Mouse (Mus musculus): ENCODE measurements around the gene Pebp1. TPM values are rescaled to one million over a fixed set of nuclear protein-coding genes. Genes with fewer than 3 reads are reported as not detected.

Gene Pebp1
- polyA plus RNA-seq, 1 experiment from 2014 or later, result 1,043 TPM

DNA sequence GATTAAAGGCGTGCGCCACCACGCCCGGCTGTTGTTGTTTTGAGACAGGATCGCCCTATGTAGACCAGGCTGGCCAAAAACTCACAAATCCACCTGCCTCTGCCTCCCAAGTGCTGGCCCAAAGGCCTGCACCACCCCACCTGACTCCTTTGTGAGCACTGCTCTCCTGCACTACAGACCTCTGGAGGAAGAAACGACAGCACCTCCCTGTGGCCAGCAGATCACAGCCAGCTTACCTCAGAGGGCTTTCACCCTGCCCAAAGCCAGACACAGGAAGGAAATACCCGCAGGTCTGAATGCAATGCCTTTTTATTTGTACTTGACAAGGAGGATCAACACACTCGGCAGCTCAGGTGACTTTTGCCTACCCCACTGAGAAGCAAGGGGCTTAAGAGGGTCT, 5.1 kb downstream of the Pebp1 start:
- Histone ChIP-seq H3K9me3 (0 out of 2 replicates have a peak, but pooled peaks cover 3% of the 10 kb centered on the region), H3K4me3 (no peak overlapping the region), H3K4me1 (replicated peaks) (peaks cover 29% of the 10 kb centered on the region), H3K27me3 (no peaks in the 10 kb centered on the region), H3K36me3 (peaks cover 52% of the 10 kb centered on the region), H3K4me2 (no peak overlapping the region), H3K9ac (no peak overlapping the region), H3K27ac (no peak overlapping the region)
- no peak for ATAC-seq (ENCODE audit: low FRiP score)
- 91% methylated on average over 8 of the region's 8 CpGs for WGBS

DNA sequence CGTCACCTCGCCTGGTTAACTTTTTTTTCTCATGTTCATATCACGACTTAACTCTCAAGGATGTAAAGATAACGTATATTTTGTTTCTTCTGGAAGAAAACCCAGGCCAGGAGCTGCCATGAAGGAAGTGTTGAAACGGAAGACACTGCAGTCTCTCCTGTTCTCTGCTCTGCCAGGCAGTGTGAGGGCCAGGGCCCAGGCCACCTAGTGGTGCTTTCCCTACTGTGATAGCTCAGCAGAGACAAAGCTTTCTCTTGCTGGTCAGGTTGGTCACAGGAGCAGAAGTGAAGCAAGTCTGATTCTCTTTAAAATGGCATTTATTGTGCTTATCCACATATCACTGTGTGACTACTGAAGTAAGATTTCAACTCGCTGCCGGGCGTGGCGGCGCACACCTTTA, 5.9 kb downstream of the Pebp1 start:
- no peak overlapping the region for H3K4me2 ChIP-seq
- WGBS, result 93% methylated on average over 10 of the region's 10 CpGs
- H3K9me3 ChIP-seq, result 0 out of 2 replicates have a peak, but pooled peaks cover 3% of the 10 kb centered on the region
- H3K36me3 ChIP-seq, result peaks cover 52% of the 10 kb centered on the region
- no peak overlapping the region for H3K27ac ChIP-seq
- H3K9ac ChIP-seq, result no peak overlapping the region
- H3K4me1 ChIP-seq (replicated peaks), result peaks cover 27% of the 10 kb centered on the region
- H3K27me3 ChIP-seq, result no peaks in the 10 kb centered on the region
- ATAC-seq (ENCODE audit: low FRiP score), result no peak
- no peak overlapping the region for H3K4me3 ChIP-seq

DNA sequence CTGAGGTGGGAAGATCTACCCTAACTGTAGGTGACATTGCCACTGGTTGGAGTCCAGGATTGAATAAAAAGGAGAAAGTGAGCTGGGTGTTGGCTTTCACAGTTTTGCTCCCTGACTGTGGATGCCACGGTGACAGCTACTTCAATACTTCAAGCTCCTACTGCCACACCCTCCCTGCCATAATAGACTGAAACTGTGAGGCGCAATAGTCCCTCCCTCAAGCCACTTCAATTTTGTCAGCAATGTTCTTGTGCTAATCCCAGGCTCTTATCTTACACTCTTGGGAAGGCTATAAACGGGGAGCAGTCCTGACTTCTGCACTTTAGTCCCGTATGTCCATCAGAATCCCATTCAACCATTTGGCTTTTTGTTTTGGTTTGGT, 7.8 kb downstream of the Pebp1 start:
- Histone ChIP-seq H3K4me1 (replicated peaks) (peaks cover 8% of the 10 kb centered on the region), H3K27me3 (no peaks in the 10 kb centered on the region), H3K4me2 (no peak overlapping the region), H3K4me3 (no peak overlapping the region), H3K36me3 (peaks cover 42% of the 10 kb centered on the region), H3K27ac (no peak overlapping the region), H3K9ac (no peak overlapping the region), H3K9me3 (0 out of 2 replicates have a peak, but pooled peaks cover 3% of the 10 kb centered on the region)
- no peak for ATAC-seq (ENCODE audit: low FRiP score)
- WGBS, result 81% methylated on average over 4 of the region's 4 CpGs

DNA sequence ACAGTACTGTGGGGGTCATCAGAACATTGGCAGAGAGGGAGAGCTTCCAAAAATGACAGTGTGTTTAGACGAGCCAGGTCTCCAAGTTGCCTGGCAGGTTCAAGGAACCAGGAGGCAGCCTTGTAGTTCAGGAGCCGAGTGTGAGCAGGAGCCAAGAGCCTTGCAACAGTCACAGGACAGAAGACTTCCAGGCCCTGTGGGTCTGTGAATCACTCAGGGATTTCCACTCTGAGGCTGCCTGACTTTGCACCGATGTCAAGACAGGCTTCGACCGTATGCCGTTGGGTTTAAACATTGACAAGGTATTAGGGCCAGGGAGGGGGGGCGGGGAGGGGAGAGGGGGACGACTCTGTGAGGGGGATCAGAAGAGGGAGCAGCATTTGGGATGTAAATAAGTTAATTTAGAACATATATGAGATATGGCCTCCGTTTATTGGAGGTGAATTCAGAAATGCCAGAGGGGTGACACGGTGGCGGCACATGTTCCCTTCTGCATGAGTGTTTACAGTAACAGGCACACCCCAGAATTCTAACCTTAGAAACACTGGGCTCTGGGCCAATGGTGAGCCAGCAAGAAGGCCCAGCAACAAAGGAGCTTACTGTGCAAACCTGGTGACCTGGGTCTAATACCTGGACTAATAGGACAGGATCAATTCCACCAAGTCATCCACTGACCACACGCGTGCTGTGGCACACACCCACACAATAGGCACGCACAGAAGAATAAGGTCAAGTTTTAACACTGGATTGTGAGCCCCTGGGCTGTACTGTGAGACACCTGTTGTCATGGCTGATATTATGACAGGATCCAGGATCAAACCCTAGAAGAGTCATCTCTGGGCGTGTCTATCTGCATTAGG, 8.4 kb downstream of the Pebp1 start:
- Histone ChIP-seq H3K27ac (no peak overlapping the region), H3K4me2 (no peak overlapping the region), H3K36me3 (peaks cover 36% of the 10 kb centered on the region), H3K27me3 (no peaks in the 10 kb centered on the region), H3K4me1 (replicated peaks) (peaks cover 2% of the 10 kb centered on the region), H3K9me3 (0 out of 2 replicates have a peak, but pooled peaks cover 3% of the 10 kb centered on the region), H3K4me3 (no peak overlapping the region), H3K9ac (no peak overlapping the region)
- no peak for ATAC-seq (ENCODE audit: low FRiP score)
- 89% methylated on average over 15 of the region's 15 CpGs for WGBS

DNA sequence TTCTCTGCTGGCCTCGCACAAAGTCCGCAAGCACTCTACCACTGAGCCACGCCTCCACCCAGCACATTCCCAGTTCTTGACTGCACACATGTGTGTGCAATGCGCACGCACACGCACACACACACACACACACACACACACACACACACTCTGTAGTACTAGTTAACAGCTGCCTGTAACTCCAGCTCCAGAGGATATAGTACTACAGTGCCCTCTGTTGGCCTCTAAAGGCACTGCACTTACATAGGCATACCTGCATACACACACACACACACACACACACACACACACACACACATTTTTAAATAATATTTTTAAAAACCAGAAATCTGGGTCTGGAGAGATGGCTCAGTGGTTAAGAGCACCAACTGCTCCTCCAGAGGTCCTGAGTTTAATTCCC, 9.6 kb downstream of the Pebp1 start:
- H3K27ac ChIP-seq, result no peak overlapping the region
- no peak overlapping the region for H3K4me3 ChIP-seq
- H3K27me3 ChIP-seq, result no peaks in the 10 kb centered on the region
- no peak for ATAC-seq (ENCODE audit: low FRiP score)
- H3K4me1 ChIP-seq (replicated peaks), result no peaks in the 10 kb centered on the region
- WGBS, result 99% methylated on average over 6 of the region's 6 CpGs
- H3K4me2 ChIP-seq, result no peak overlapping the region
- no peak overlapping the region for H3K9ac ChIP-seq
- peaks cover 29% of the 10 kb centered on the region for H3K36me3 ChIP-seq
- 0 out of 2 replicates have a peak, but pooled peaks cover 3% of the 10 kb centered on the region for H3K9me3 ChIP-seq

DNA sequence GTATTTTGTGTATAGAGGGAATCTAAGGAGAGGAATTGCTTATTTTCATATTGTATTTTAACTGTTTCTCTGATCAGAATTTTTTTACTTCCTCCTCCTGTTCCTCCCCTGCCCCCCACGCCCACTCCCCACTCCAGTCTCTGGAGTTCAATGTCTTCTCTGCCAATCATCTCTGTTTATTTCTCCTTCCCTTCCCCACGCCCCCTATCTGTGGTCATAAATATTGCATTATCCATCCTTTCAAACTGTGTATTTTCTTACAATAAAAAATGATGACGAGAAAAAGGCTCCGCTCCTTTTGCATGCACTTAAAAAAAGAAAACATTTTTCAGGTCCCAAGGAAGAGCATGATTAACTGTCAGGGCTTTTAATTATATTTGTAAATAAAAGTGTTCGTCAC, 12.6 kb downstream of the Pebp1 start:
- 73% methylated on average over 5 of the region's 5 CpGs for WGBS
- no peaks in the 10 kb centered on the region for H3K27me3 ChIP-seq

DNA sequence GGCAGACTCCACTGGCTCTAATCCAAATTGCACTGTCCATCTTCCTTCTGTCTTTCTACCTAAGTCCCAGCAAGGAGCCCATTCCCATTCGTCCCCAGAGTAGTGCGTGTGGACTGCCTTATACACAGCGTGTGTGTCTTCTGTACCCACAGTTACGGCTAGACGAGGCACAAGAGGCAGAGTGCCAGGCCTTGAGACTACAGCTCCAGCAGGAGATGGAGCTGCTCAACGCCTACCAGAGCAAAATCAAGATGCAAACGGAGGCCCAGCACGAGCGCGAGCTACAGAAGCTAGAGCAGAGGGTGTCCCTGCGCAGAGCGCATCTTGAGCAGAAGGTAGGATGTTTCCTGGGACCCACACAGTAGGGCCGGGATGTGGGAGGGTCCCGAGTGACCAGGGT, 15.5 kb downstream of the Pebp1 start:
- no peak overlapping the region for H3K9ac ChIP-seq
- no peak for ATAC-seq (ENCODE audit: low FRiP score)
- H3K9me3 ChIP-seq, result no peaks in the 10 kb centered on the region
- H3K27ac ChIP-seq, result no peak overlapping the region
- 86% methylated on average over 14 of the region's 14 CpGs for WGBS
- H3K4me1 ChIP-seq (replicated peaks), result no peaks in the 10 kb centered on the region
- H3K27me3 ChIP-seq, result no peaks in the 10 kb centered on the region
- H3K4me2 ChIP-seq, result no peak overlapping the region
- H3K4me3 ChIP-seq, result no peak overlapping the region
- peaks cover 41% of the 10 kb centered on the region for H3K36me3 ChIP-seq

More for the DNA sequence above, 12.6 kb downstream of the Pebp1 start:
- Histone ChIP-seq H3K9me3 (0 out of 2 replicates have a peak, but pooled peaks cover 3% of the 10 kb centered on the region), H3K4me2 (no peak overlapping the region), H3K36me3 (peaks cover 21% of the 10 kb centered on the region), H3K27ac (no peak overlapping the region), H3K9ac (no peak overlapping the region), H3K4me1 (replicated peaks) (no peaks in the 10 kb centered on the region), H3K4me3 (no peak overlapping the region)
- no peak for ATAC-seq (ENCODE audit: low FRiP score)

DNA sequence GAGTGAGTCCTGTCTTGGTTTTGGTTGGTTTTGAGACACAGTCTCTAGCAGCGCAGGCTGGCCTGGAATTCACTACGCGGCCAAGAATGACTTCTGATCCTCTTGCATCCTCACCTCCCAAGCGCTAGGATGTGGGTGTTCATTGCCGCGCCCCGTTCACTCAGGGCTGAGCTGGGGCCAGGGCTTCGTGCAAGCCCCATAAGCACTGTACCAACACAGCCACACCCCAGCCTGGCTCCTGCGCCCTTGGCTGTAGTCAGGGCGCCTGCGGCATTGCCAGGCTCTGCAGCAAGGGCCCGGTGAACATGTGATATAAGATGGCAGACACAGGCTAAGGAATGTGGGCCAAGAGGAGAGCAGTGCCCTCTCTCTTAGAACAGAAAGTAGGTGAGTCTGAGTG, 18.0 kb downstream of the Pebp1 start:
- WGBS, result 93% methylated on average over 12 of the region's 12 CpGs
- Histone ChIP-seq H3K4me2 (no peak overlapping the region), H3K27ac (no peak overlapping the region), H3K9me3 (no peaks in the 10 kb centered on the region), H3K9ac (no peak overlapping the region), H3K36me3 (peaks cover 64% of the 10 kb centered on the region), H3K4me1 (replicated peaks) (no peaks in the 10 kb centered on the region), H3K4me3 (no peak overlapping the region), H3K27me3 (no peaks in the 10 kb centered on the region)
- ATAC-seq (ENCODE audit: low FRiP score), result no peak

DNA sequence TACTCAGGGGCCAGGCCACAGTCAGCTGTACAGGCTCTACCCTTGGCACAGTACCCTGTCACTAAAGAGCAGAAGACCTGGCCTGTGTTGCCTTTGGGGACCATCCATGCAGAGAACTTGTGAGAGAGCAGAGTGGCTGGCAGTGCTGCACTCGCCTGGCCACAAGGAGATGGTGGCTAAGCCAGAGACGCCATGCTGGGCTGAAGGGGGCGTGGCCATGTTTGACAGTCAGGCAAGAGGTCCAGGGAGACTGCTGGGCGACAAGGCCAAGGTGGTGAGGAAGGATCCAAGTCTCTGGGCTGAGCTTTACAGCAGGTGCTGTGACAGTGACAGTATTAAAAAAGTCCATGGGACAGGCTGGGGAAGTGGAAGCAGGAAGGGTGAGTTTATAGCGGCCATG, 18.7 kb downstream of the Pebp1 start:
- ATAC-seq (ENCODE audit: low FRiP score), result no peak
- no peaks in the 10 kb centered on the region for H3K27me3 ChIP-seq
- H3K4me3 ChIP-seq, result no peak overlapping the region
- H3K9me3 ChIP-seq, result peaks cover 1% of the 10 kb centered on the region
- H3K9ac ChIP-seq, result no peak overlapping the region
- H3K4me1 ChIP-seq (replicated peaks), result no peaks in the 10 kb centered on the region
- no peak overlapping the region for H3K4me2 ChIP-seq
- 40% methylated on average over 5 of the region's 5 CpGs for WGBS
- peaks cover 70% of the 10 kb centered on the region for H3K36me3 ChIP-seq
- no peak overlapping the region for H3K27ac ChIP-seq

DNA sequence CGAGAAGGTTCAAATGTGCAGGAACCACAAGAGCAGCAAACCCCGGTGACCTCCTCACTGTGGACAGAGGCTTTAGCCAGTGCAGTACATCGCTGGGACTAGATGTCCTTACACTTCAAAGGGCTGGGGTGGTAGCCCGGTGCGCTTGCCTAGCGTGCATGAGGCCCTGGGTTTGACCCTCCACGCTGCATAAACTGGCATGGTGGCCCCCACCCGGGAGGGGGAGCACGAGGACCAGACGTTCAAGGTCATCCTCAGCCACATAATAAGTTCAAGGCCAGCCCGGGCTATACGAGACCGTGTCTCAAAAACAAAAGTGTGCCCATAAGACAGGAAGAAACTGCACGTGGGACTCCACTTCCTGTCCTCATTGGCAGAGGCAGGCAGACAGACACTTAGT, 19.5 kb downstream of the Pebp1 start:
- Histone ChIP-seq H3K36me3 (peaks cover 75% of the 10 kb centered on the region), H3K4me2 (no peak overlapping the region), H3K27ac (no peak overlapping the region), H3K27me3 (no peaks in the 10 kb centered on the region), H3K4me3 (no peak overlapping the region), H3K9ac (no peak overlapping the region), H3K9me3 (peaks cover 5% of the 10 kb centered on the region), H3K4me1 (replicated peaks) (no peaks in the 10 kb centered on the region)
- WGBS, result 87% methylated on average over 14 of the region's 14 CpGs
- no peak for ATAC-seq (ENCODE audit: low FRiP score)

DNA sequence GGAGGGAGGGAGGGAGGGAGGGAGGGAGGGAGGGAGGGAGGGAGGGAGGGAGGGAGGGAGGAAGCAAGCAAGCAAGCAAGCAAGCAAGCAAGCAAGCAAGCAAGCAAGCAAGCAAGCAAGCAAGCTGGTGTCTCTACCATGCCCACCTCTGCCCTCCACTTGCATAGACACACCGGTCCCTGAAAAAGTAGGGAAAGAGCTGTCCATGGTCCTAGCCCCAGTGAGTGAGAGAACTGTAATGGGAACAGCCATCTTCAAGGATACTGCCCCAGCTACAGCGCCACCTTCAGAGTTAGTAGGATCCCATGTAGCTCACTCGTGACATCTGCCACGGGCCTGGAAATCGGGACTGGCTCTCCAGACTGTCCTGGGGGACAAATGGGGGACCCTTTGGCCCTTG, 22.7 kb downstream of the Pebp1 start:
- peaks cover 5% of the 10 kb centered on the region for H3K9me3 ChIP-seq
- no peak overlapping the region for H3K4me3 ChIP-seq
- H3K27me3 ChIP-seq, result no peaks in the 10 kb centered on the region
- WGBS, result 47% methylated on average over 5 of the region's 5 CpGs
- H3K9ac ChIP-seq, result no peak overlapping the region
- ATAC-seq (ENCODE audit: low FRiP score), result no peak
- no peaks in the 10 kb centered on the region for H3K4me1 ChIP-seq (replicated peaks)
- H3K4me2 ChIP-seq, result no peak overlapping the region
- H3K36me3 ChIP-seq, result peaks cover 87% of the 10 kb centered on the region
- H3K27ac ChIP-seq, result no peak overlapping the region

DNA sequence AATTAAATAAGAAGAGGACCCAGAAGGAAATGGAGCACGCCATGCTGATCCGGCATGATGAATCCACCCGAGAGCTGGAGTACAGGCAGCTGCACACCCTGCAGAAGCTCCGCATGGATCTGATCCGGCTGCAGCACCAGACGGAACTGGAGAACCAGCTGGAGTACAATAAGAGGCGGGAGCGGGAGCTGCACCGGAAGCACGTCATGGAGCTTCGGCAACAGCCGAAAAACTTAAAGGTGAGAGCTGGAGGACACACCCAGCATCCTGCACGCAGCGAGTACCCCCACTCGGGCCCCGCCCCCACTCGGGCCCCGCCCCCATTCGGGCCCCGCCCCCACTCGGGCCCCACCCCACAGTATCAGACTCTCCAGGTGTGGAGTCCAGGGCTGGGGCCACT, 23.9 kb downstream of the Pebp1 start:
- 84% methylated on average over 21 of the region's 21 CpGs for WGBS
- Histone ChIP-seq H3K4me2 (no peak overlapping the region), H3K36me3 (peaks cover 88% of the 10 kb centered on the region), H3K9me3 (peaks cover 5% of the 10 kb centered on the region), H3K4me3 (no peak overlapping the region), H3K4me1 (replicated peaks) (no peaks in the 10 kb centered on the region), H3K27me3 (no peaks in the 10 kb centered on the region), H3K27ac (no peak overlapping the region), H3K9ac (no peak overlapping the region)
- ATAC-seq (ENCODE audit: low FRiP score), result no peak

DNA sequence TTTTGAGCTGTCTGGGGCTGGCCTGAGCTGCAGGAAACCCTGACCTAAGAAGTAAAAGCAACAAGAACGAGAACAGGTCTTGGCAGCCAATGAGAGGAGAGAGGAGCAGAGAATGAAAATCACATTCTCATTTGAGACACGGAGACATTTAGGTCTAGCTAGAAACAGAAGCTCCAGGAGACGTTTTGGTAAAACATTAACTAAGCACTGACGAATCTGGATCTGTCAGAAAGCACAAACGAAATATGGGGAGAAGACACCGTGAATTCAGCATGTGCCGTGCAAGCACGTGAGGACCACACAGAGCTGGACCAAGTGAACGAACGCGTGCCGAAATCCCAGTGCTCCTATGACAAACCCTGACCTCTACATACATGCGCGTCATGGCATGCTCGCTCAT, 29.1 kb downstream of the Pebp1 start:
- H3K9me3 ChIP-seq, result no peaks in the 10 kb centered on the region
- no peak overlapping the region for H3K4me3 ChIP-seq
- H3K4me1 ChIP-seq (replicated peaks), result no peaks in the 10 kb centered on the region
- H3K4me2 ChIP-seq, result no peak overlapping the region
- 93% methylated on average over 15 of the region's 15 CpGs for WGBS
- H3K27me3 ChIP-seq, result no peaks in the 10 kb centered on the region
- H3K9ac ChIP-seq, result no peak overlapping the region
- no peak for ATAC-seq (ENCODE audit: low FRiP score)
- no peak overlapping the region for H3K27ac ChIP-seq
- H3K36me3 ChIP-seq, result peaks cover 97% of the 10 kb centered on the region

Measured in hindbrain, embryonic 13.5 days (tissue).